Mouse (Mus musculus) stomach, postnatal 0 days (tissue): Measurements from ENCODE around the gene Hdhd5.

Experiments
- CTCF ChIP-seq: IDR thresholded peaks from 2 replicates; pipeline ENCODE4 v1.5.1; 2016; ENCODE audit warnings: antibody characterized with exemption, low read depth, mild to moderate bottlenecking, moderate library complexity
- EP300 ChIP-seq: optimal IDR thresholded peaks from 2 replicates; pipeline ENCODE3; 2016; ENCODE audit warnings: antibody characterized with exemption

DNA sequence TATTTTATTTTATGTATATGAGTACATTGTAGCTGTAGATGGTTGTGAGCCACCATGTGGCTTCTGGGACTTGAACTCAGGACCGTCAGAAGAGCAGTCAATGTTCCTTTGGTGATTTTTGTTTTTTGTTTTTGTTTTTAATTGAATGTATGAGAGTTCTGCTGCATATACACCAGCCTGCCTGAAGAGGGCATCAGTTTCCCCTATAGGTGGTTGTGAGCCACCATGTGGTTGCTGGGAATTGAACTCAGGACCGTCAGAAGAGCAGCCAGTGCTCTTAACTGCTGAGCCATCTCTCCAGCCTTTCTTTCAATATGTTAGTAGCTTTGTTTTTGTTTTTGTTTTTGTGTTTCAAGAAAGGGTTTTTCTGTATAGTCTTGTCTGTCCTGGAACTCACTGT lies 5.2 kb upstream of the Hdhd5 start:
- peak; percentile 28; the same call in 1 of the 2 replicates for TF ChIP-seq CTCF
- TF ChIP-seq EP300: no peak
